Mouse (Mus musculus) myocyte (in vitro differentiated cells): ENCODE data around the gene Gper1. TPM values are rescaled to one million over a fixed set of nuclear protein-coding genes. Genes with fewer than 3 reads are reported as not detected.

ENCODE experiments used
- H3K27me3 ChIP-seq: one replicate; pipeline ENCODE4 v1.6.1; 2011; ENCODE audit not compliant: control insufficient read depth, insufficient read depth, insufficient read length
- H3K36me3 ChIP-seq: one replicate; pipeline ENCODE4 v1.6.1; 2011; ENCODE audit not compliant: control insufficient read depth, insufficient read depth
- H3K4me2 ChIP-seq: one replicate; pipeline ENCODE4 v1.6.1; 2011; ENCODE audit warnings: low read depth, control low read depth
- H3K4me3 ChIP-seq: one replicate; pipeline ENCODE4 v1.5.1; 2011; ENCODE audit warnings: mild to moderate bottlenecking, control low read depth, moderate library complexity
- H3K79me2 ChIP-seq: one replicate; pipeline ENCODE4 v1.6.1; 2011; ENCODE audit not compliant: control insufficient read depth, insufficient read depth
- H3ac ChIP-seq: one replicate; pipeline ENCODE4 v1.6.1; 2011; ENCODE audit not compliant: control insufficient read depth, insufficient read length
- CEBPB ChIP-seq: IDR thresholded peaks from 2 replicates; pipeline ENCODE4 v1.6.1; 2011; ENCODE audit warnings: mild to moderate bottlenecking, moderate library complexity; ENCODE audit not compliant: poor library complexity, insufficient read depth, severe bottlenecking
- E2F4 ChIP-seq: IDR thresholded peaks from one replicate; pipeline ENCODE4 v1.6.1; 2011; ENCODE audit warnings: mild to moderate bottlenecking, control low read depth, moderate library complexity; ENCODE audit not compliant: insufficient read depth
- MAX ChIP-seq: IDR thresholded peaks from one replicate; pipeline ENCODE4 v1.6.1; 2011; ENCODE audit warnings: low read depth, mild to moderate bottlenecking, control low read depth
- MYOD1 ChIP-seq, 3 experiments: IDR thresholded peaks; one replicate each; pipeline ENCODE4 v1.6.1; 2011; ENCODE audit warnings: control low read depth in 2 of 3, low read depth in 2 of 3, mild to moderate bottlenecking in 2 of 3, moderate library complexity in 1 of 3; ENCODE audit not compliant: insufficient read length in 2 of 3, control insufficient read depth in 1 of 3
- MYOG ChIP-seq, 3 experiments: IDR thresholded peaks; one replicate each; pipeline ENCODE4 v1.6.1; 2011; ENCODE audit warnings: control low read depth in 2 of 3, low read depth in 2 of 3, mild to moderate bottlenecking in 2 of 3; ENCODE audit not compliant: insufficient read length in 2 of 3, control insufficient read depth in 1 of 3, insufficient read depth in 1 of 3
- POLR2A ChIP-seq: IDR thresholded peaks from one replicate; pipeline ENCODE4 v1.6.1; 2011; ENCODE audit warnings: low read depth, mild to moderate bottlenecking, control low read depth, moderate library complexity; ENCODE audit not compliant: insufficient read length
- POLR2AphosphoS2 ChIP-seq: IDR thresholded peaks from one replicate; pipeline ENCODE4 v1.6.1; 2011; ENCODE audit warnings: low read depth, control low read depth; ENCODE audit not compliant: insufficient read length
- REST ChIP-seq: IDR thresholded peaks from one replicate; pipeline ENCODE4 v1.6.1; 2011; ENCODE audit warnings: mild to moderate bottlenecking, control low read depth, moderate library complexity; ENCODE audit not compliant: insufficient read depth, insufficient read length
- SRF ChIP-seq: IDR thresholded peaks from one replicate; pipeline ENCODE4 v1.6.1; 2011; ENCODE audit warnings: low read depth; ENCODE audit not compliant: control insufficient read depth, insufficient read length
- TCF12 ChIP-seq: IDR thresholded peaks from one replicate; pipeline ENCODE4 v1.6.1; 2011; ENCODE audit warnings: mild to moderate bottlenecking, control low read depth; ENCODE audit not compliant: poor library complexity, insufficient read depth, severe bottlenecking
- TCF3 ChIP-seq: IDR thresholded peaks from one replicate; pipeline ENCODE4 v1.6.1; 2011; ENCODE audit warnings: low read depth, control low read depth; ENCODE audit not compliant: insufficient read length
- USF1 ChIP-seq: IDR thresholded peaks from one replicate; pipeline ENCODE4 v1.6.1; 2011; ENCODE audit warnings: low read depth, mild to moderate bottlenecking, control low read depth, moderate library complexity
- polyA plus RNA-seq: library from polyadenylated mRNA; unstranded; fragments of >200 nt; fragmentation: generic; extraction: Trizol; gene quantifications from one replicate; pipeline ENCODE4 v1.2.1, GENCODE M21; 2012; ENCODE audit warnings: missing spikeins

The Gper1 gene
- polyA plus RNA-seq, 1 experiment: 9.2 TPM

DNA sequence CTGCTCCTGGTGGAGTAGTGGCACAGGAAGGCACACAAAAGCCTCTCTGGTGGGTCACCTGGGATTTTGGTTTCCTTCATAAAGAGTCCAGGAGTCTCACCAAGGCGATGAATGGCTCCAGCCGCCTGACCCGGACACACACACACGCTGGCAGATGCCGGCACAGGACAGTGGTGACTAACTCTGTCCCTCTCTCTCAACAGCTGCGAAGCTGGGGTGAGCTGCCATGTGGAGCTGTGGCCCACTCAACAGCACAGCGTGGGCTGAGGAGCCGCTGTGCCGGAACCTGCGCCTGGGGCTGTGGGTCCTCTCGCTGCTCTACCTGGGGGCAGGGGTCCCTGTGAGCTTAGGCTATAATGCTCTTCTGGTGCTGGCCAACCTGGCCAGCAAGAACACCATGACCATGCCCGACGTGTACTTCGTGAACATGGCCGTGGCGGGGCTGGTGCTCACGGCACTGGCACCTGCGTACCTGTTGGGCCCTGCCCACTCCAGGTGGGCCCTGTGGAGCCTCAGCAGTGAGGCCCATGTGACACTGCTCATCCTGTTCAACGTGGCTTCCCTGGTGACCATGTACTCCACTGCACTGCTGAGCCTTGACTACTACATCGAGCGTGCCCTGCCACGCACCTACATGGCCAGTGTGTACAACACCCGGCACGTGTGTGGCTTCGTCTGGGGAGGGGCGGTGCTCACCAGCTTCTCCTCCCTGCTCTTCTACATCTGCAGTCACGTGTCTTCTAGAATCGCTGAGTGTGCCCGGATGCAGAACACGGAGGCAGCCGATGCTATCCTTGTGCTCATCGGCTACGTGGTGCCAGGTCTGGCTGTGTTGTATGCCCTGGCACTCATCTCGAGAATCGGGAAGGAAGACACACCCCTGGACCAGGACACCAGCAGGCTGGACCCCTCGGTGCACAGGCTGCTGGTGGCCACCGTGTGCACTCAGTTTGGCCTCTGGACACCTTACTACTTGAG, 30.4 kb upstream of the Gper1 start:
- no peak overlapping the region for H3K4me3 ChIP-seq
- no peaks in the 10 kb centered on the region for H3K79me2 ChIP-seq
- H3K27me3 ChIP-seq: no peaks in the 10 kb centered on the region
- TF ChIP-seq MYOG (IDR thresholded peaks at IDR 0.05; ENCODE audit: control insufficient read depth in 1 of 3, insufficient read depth in 1 of 3, insufficient read length in 2 of 3, low read depth in 2 of 3): peak in 1 of 3 experiments; percentile 61
- TF ChIP-seq E2F4: no peak
- peak in 1 of 3 experiments; percentile 69 for TF ChIP-seq MYOD1 (IDR thresholded peaks at IDR 0.05; ENCODE audit: control insufficient read depth in 1 of 3, insufficient read length in 2 of 3, low read depth in 2 of 3)
- no peak for TF ChIP-seq REST
- TF ChIP-seq SRF: no peak
- H3K4me2 ChIP-seq: no peak overlapping the region
- no peaks in the 10 kb centered on the region for H3K36me3 ChIP-seq
- H3ac ChIP-seq: no peak overlapping the region

DNA sequence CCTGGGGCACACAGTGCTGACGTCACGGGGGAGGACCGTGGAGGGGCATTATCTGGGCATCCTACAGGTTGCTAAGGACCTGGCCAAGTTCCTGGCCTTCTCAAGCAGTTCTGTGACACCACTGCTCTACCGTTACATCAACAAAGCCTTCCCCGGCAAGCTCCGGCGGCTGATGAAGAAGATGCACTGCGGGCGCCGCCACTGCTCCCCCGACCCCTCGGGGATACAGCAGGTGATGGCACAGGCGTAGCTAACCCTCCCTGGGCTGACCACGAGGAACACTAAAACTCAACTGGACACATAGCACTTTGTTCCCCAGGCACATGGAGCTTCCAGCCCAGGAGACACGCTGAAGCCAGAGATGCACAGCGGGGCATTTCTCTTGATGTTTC, 29.8 kb upstream of the Gper1 start:
- no peak overlapping the region for H3ac ChIP-seq
- no peaks in the 10 kb centered on the region for H3K27me3 ChIP-seq
- H3K4me3 ChIP-seq: no peak overlapping the region
- TF ChIP-seq MYOG (IDR thresholded peaks at IDR 0.05; ENCODE audit: control insufficient read depth in 1 of 3, insufficient read depth in 1 of 3, insufficient read length in 2 of 3, low read depth in 2 of 3) (no peak), POLR2AphosphoS2 (no peak), MYOD1 (IDR thresholded peaks at IDR 0.05; ENCODE audit: control insufficient read depth in 1 of 3, insufficient read length in 2 of 3, low read depth in 2 of 3) (no peak), SRF (no peak), TCF12 (no peak), POLR2A (no peak)
- H3K4me2 ChIP-seq: no peak overlapping the region
- no peaks in the 10 kb centered on the region for H3K79me2 ChIP-seq
- no peaks in the 10 kb centered on the region for H3K36me3 ChIP-seq

DNA sequence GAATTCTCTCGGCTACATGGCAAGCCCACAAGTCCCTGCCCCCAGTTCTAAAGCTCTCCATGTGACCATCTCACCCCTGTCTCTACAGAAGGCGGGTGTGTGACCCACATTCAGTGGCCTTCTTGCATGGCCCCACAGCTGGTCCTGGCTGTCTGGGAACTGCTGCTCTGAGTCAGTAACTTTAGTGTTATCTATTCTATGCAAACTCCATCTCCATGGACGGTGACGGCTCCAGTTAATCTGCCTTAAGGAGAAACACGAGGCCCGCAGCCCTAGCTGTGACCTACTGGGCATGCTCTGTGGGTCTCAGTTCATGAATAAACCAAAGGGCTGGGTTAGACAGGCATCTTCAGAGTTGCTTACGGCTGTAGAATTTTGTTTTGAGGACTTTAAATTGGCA, 28.6 kb upstream of the Gper1 start:
- Histone ChIP-seq H3K27me3 (no peaks in the 10 kb centered on the region), H3K79me2 (no peaks in the 10 kb centered on the region), H3ac (no peak overlapping the region), H3K36me3 (no peaks in the 10 kb centered on the region), H3K4me2 (no peak overlapping the region), H3K4me3 (no peak overlapping the region)
- TF ChIP-seq POLR2AphosphoS2 (no peak), TCF12 (no peak), USF1 (no peak), SRF (no peak), MYOG (IDR thresholded peaks at IDR 0.05; ENCODE audit: control insufficient read depth in 1 of 3, insufficient read depth in 1 of 3, insufficient read length in 2 of 3, low read depth in 2 of 3) (no peak), MAX (no peak), E2F4 (no peak), CEBPB (no peak), REST (no peak), POLR2A (no peak)

DNA sequence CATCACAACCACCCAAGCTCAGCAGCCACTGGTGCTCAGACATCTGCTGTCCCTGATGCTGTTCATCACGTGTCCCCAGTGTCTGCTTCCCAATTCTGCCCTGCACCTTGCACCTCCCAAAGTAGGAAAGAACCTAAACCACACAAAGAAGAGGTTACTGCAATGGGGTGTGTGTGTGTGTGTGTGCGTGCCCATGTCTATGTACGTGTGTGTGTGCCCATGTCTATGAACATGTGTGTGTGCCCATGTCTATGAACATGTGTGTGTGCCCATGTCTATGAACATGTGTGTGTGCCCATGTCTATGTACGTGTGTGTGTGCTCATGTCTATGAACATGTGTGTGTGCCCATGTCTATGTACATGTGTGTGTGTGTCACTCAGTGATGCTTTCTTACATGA, 27.4 kb upstream of the Gper1 start:
- Histone ChIP-seq H3K4me2 (no peak overlapping the region), H3K27me3 (no peaks in the 10 kb centered on the region), H3K79me2 (no peaks in the 10 kb centered on the region), H3ac (no peak overlapping the region), H3K36me3 (no peaks in the 10 kb centered on the region), H3K4me3 (no peak overlapping the region)
- TF ChIP-seq USF1 (no peak), POLR2AphosphoS2 (peak; percentile 67), MYOD1 (IDR thresholded peaks at IDR 0.05; ENCODE audit: control insufficient read depth in 1 of 3, insufficient read length in 2 of 3, low read depth in 2 of 3) (no peak), E2F4 (no peak), POLR2A (peak; percentile 22), TCF3 (no peak)

DNA sequence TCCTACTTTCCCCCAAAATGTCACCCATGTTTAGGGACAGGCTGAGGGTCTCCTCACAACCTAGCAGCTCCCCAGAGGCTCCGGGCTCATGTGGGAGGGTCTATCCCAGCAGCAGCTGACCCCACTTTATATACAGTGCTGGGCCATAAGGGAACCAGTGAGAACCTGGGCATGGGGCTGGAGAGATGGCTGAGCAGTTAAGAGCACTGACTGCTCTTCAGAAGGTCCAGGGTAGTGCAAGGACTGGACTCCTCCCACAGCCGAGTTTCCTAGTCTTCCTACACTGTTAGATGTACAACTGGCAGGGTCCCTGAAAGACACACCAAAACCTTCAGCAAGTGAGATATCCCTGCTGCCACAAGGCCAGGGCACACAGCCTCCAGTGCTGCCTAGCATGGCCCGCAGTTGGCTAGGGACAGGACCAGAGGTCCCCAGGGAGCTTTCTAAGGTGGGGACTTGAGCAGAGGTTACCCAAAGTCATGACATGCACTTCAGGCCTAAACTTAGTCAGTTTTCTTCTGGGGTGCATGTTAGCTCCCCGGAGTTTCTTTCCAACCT, 25.5 kb upstream of the Gper1 start:
- Histone ChIP-seq H3K79me2 (no peaks in the 10 kb centered on the region), H3K4me3 (no peak overlapping the region), H3ac (no peak overlapping the region), H3K4me2 (peak overlapping the region; percentile 15), H3K36me3 (no peaks in the 10 kb centered on the region), H3K27me3 (no peaks in the 10 kb centered on the region)
- TF ChIP-seq MYOD1 (IDR thresholded peaks at IDR 0.05; ENCODE audit: control insufficient read depth in 1 of 3, insufficient read length in 2 of 3, low read depth in 2 of 3) (no peak), TCF12 (no peak), POLR2AphosphoS2 (peak; percentile 47)
